Mouse (Mus musculus): ENCODE data around the gene C2cd4b. TPM values are rescaled to one million over a fixed set of nuclear protein-coding genes. Genes with fewer than 3 reads are reported as not detected.

C2cd4b gene
- polyA plus RNA-seq (2015; fragmentation: Nextera tagmentation; extraction: Ambion mirVana) = 1.7 and 2.0 TPM in 2 replicates

- 0 out of 2 replicates have a peak within 1 kb of the TSS, but pooled peaks have one; percentile 16 for H3K27ac ChIP-seq
- ATAC-seq (ENCODE audit: insufficient read depth, low FRiP score, low read depth) = peak; percentile 62; the same call in 1 of the 2 replicates
- peaks cover 8% of the 10 kb centered on the region; the same call in 1 of the 2 replicates for H3K4me1 ChIP-seq
- 1% methylated on average over 49 of the region's 49 CpGs for WGBS
- H3K9ac ChIP-seq = no peak within 1 kb of the TSS
- H3K4me3 ChIP-seq (replicated peaks) = peak within 1 kb of the TSS; percentile 62
- H3K27me3 ChIP-seq (replicated peaks) = peaks cover 21% of the 10 kb centered on the region
- peak within 1 kb of the TSS; percentile 94 for H3K4me2 ChIP-seq
- H3K36me3 ChIP-seq = no peaks in the 10 kb centered on the region
- H3K9me3 ChIP-seq = no peaks in the 10 kb centered on the region
These were observed at the start of gene C2cd4b for GRCm38 (mm10) chr9:67759163-67759955. C2cd4b (plus strand) TSS chr9:67759437.

GRCm38 (mm10) chr9:67711051-67711877 lies 48.0 kb upstream of the C2cd4b start:
- Histone ChIP-seq H3K4me1 (no peaks in the 10 kb centered on the region), H3K9me3 (no peaks in the 10 kb centered on the region), H3K9ac (no peak overlapping the region), H3K27ac (no peak overlapping the region), H3K27me3 (replicated peaks) (no peaks in the 10 kb centered on the region), H3K4me3 (replicated peaks) (no peak overlapping the region), H3K4me2 (no peak overlapping the region), H3K36me3 (no peaks in the 10 kb centered on the region)
- ATAC-seq (ENCODE audit: insufficient read depth, low FRiP score, low read depth) = peak; percentile 39
- 36% methylated on average over 15 of the region's 15 CpGs for WGBS

GRCm38 (mm10) chr9:67712146-67712545 lies 47.1 kb upstream of the C2cd4b start:
- Histone ChIP-seq H3K27ac (no peak overlapping the region), H3K9ac (no peak overlapping the region), H3K27me3 (replicated peaks) (no peaks in the 10 kb centered on the region), H3K4me3 (replicated peaks) (no peak overlapping the region), H3K36me3 (no peaks in the 10 kb centered on the region), H3K4me2 (no peak overlapping the region), H3K9me3 (no peaks in the 10 kb centered on the region), H3K4me1 (no peaks in the 10 kb centered on the region)
- ATAC-seq (ENCODE audit: insufficient read depth, low FRiP score, low read depth) = no peak
- 68% methylated on average over 9 of the region's 9 CpGs for WGBS

GRCm38 (mm10) chr9:67717081-67717480 lies 42.2 kb upstream of the C2cd4b start:
- H3K27me3 ChIP-seq (replicated peaks) = no peaks in the 10 kb centered on the region
- no peak for ATAC-seq (ENCODE audit: insufficient read depth, low FRiP score, low read depth)
- no peaks in the 10 kb centered on the region for H3K4me1 ChIP-seq
- no peak overlapping the region for H3K27ac ChIP-seq
- H3K9ac ChIP-seq = no peak overlapping the region
- no peak overlapping the region for H3K4me3 ChIP-seq (replicated peaks)
- H3K4me2 ChIP-seq = no peak overlapping the region
- H3K36me3 ChIP-seq = no peaks in the 10 kb centered on the region
- H3K9me3 ChIP-seq = no peaks in the 10 kb centered on the region
- 86% methylated on average over 3 of the region's 3 CpGs for WGBS

- Histone ChIP-seq H3K9ac (no peak overlapping the region), H3K36me3 (no peaks in the 10 kb centered on the region), H3K27me3 (replicated peaks) (no peaks in the 10 kb centered on the region), H3K4me2 (no peak overlapping the region), H3K4me3 (replicated peaks) (no peak overlapping the region), H3K9me3 (no peaks in the 10 kb centered on the region), H3K27ac (no peak overlapping the region), H3K4me1 (no peaks in the 10 kb centered on the region)
- no peak for ATAC-seq (ENCODE audit: insufficient read depth, low FRiP score, low read depth)
- WGBS = 53% methylated on average over 3 of the region's 3 CpGs
These were observed 40.6 kb upstream of the C2cd4b start for GRCm38 (mm10) chr9:67718596-67718995.

GRCm38 (mm10) chr9:67720150-67720549 lies 39.1 kb upstream of the C2cd4b start:
- no peak for ATAC-seq (ENCODE audit: insufficient read depth, low FRiP score, low read depth)
- Histone ChIP-seq H3K4me3 (replicated peaks) (no peak overlapping the region), H3K27ac (no peak overlapping the region), H3K9ac (no peak overlapping the region), H3K9me3 (no peaks in the 10 kb centered on the region), H3K4me1 (no peaks in the 10 kb centered on the region), H3K27me3 (replicated peaks) (no peaks in the 10 kb centered on the region), H3K4me2 (no peak overlapping the region), H3K36me3 (no peaks in the 10 kb centered on the region)
- WGBS = 63% methylated on average over 3 of the region's 3 CpGs

- Histone ChIP-seq H3K27me3 (replicated peaks) (no peaks in the 10 kb centered on the region), H3K4me1 (no peaks in the 10 kb centered on the region), H3K4me2 (no peak overlapping the region), H3K9ac (no peak overlapping the region), H3K36me3 (no peaks in the 10 kb centered on the region), H3K9me3 (no peaks in the 10 kb centered on the region), H3K4me3 (replicated peaks) (no peak overlapping the region), H3K27ac (no peak overlapping the region)
- no peak for ATAC-seq (ENCODE audit: insufficient read depth, low FRiP score, low read depth)
- WGBS = 77% methylated on average over 8 of the region's 8 CpGs
These were observed 36.9 kb upstream of the C2cd4b start for GRCm38 (mm10) chr9:67722378-67722777.

- H3K4me1 ChIP-seq = no peaks in the 10 kb centered on the region
- H3K9ac ChIP-seq = no peak overlapping the region
- H3K4me2 ChIP-seq = no peak overlapping the region
- 61% methylated on average over 3 of the region's 3 CpGs for WGBS
- no peaks in the 10 kb centered on the region for H3K36me3 ChIP-seq
- no peak overlapping the region for H3K4me3 ChIP-seq (replicated peaks)
- H3K9me3 ChIP-seq = no peaks in the 10 kb centered on the region
- no peaks in the 10 kb centered on the region for H3K27me3 ChIP-seq (replicated peaks)
- H3K27ac ChIP-seq = no peak overlapping the region
- ATAC-seq (ENCODE audit: insufficient read depth, low FRiP score, low read depth) = no peak
These were observed 34.0 kb upstream of the C2cd4b start for GRCm38 (mm10) chr9:67725196-67725595.

GRCm38 (mm10) chr9:67733716-67734115 lies 25.5 kb upstream of the C2cd4b start:
- H3K4me1 ChIP-seq = no peaks in the 10 kb centered on the region
- WGBS = 93% methylated on average over 15 of the region's 15 CpGs
- no peak overlapping the region for H3K9ac ChIP-seq
- no peak for ATAC-seq (ENCODE audit: insufficient read depth, low FRiP score, low read depth)
- H3K27ac ChIP-seq = no peak overlapping the region
- no peak overlapping the region for H3K4me2 ChIP-seq
- no peaks in the 10 kb centered on the region for H3K9me3 ChIP-seq
- no peak overlapping the region for H3K4me3 ChIP-seq (replicated peaks)
- no peaks in the 10 kb centered on the region for H3K36me3 ChIP-seq
- H3K27me3 ChIP-seq (replicated peaks) = no peaks in the 10 kb centered on the region

GRCm38 (mm10) chr9:67735426-67735825 lies 23.8 kb upstream of the C2cd4b start:
- Histone ChIP-seq H3K36me3 (no peaks in the 10 kb centered on the region), H3K27ac (no peak overlapping the region), H3K4me1 (no peaks in the 10 kb centered on the region), H3K27me3 (replicated peaks) (no peaks in the 10 kb centered on the region), H3K4me3 (replicated peaks) (no peak overlapping the region), H3K4me2 (no peak overlapping the region), H3K9ac (no peak overlapping the region), H3K9me3 (no peaks in the 10 kb centered on the region)
- ATAC-seq (ENCODE audit: insufficient read depth, low FRiP score, low read depth) = no peak
- WGBS = 57% methylated on average over 11 of the region's 11 CpGs

- Histone ChIP-seq H3K27ac (no peak overlapping the region), H3K4me1 (no peaks in the 10 kb centered on the region), H3K4me2 (no peak overlapping the region), H3K9me3 (no peaks in the 10 kb centered on the region), H3K9ac (no peak overlapping the region), H3K4me3 (replicated peaks) (no peak overlapping the region), H3K27me3 (replicated peaks) (no peaks in the 10 kb centered on the region), H3K36me3 (no peaks in the 10 kb centered on the region)
- ATAC-seq (ENCODE audit: insufficient read depth, low FRiP score, low read depth) = no peak
- WGBS = 77% methylated on average over 2 of the region's 2 CpGs
These were observed 18.0 kb upstream of the C2cd4b start for GRCm38 (mm10) chr9:67741256-67741655.

All from stomach, embryonic 15.5 days (tissue).